Mouse (Mus musculus): ENCODE data around the gene Slc24a4. TPM values are rescaled to one million over a fixed set of nuclear protein-coding genes. Genes with fewer than 3 reads are reported as not detected.

Slc24a4 gene
- polyA plus RNA-seq, 1 experiment from 2014 or later = not detected

- WGBS = 91% methylated on average over 11 of the region's 11 CpGs
- Histone ChIP-seq H3K4me1 (ENCODE audit: control insufficient read depth, insufficient read depth, low read length) (peaks cover 15% of the 10 kb centered on the region), H3K36me3 (ENCODE audit: control insufficient read depth, insufficient read depth, low read length) (no peaks in the 10 kb centered on the region), H3K4me2 (replicated peaks; ENCODE audit: low read depth, low read length) (no peak overlapping the region), H3K4me3 (ENCODE audit: low read length) (no peak overlapping the region), H3K27me3 (ENCODE audit: control insufficient read depth, insufficient read depth, low read length) (no peaks in the 10 kb centered on the region), H3K27ac (ENCODE audit: low read depth, low read length) (no peak overlapping the region), H3K9ac (ENCODE audit: low read depth, low read length) (no peak overlapping the region), H3K9me3 (ENCODE audit: control insufficient read depth, low read length) (no peaks in the 10 kb centered on the region)
- no peak for ATAC-seq (ENCODE audit: low FRiP score, low TSS enrichment)
These were observed 180.7 kb downstream of the Slc24a4 start for GRCm38 (mm10) chr12:102309099-102309799.

GRCm38 (mm10) chr12:102309800-102310195, 181.3 kb downstream of the Slc24a4 start:
- Histone ChIP-seq H3K4me2 (replicated peaks; ENCODE audit: low read depth, low read length) (no peak overlapping the region), H3K36me3 (ENCODE audit: control insufficient read depth, insufficient read depth, low read length) (peaks cover 3% of the 10 kb centered on the region; the same call in 1 of the 2 replicates), H3K9me3 (ENCODE audit: control insufficient read depth, low read length) (no peaks in the 10 kb centered on the region), H3K9ac (ENCODE audit: low read depth, low read length) (no peak overlapping the region), H3K4me3 (ENCODE audit: low read length) (no peak overlapping the region), H3K27ac (ENCODE audit: low read depth, low read length) (no peak overlapping the region), H3K4me1 (ENCODE audit: control insufficient read depth, insufficient read depth, low read length) (peaks cover 14% of the 10 kb centered on the region), H3K27me3 (ENCODE audit: control insufficient read depth, insufficient read depth, low read length) (no peaks in the 10 kb centered on the region)
- no peak for ATAC-seq (ENCODE audit: low FRiP score, low TSS enrichment)
- WGBS = 91% methylated on average over 8 of the region's 8 CpGs

- Histone ChIP-seq H3K4me1 (ENCODE audit: control insufficient read depth, insufficient read depth, low read length) (peaks cover 14% of the 10 kb centered on the region), H3K27me3 (ENCODE audit: control insufficient read depth, insufficient read depth, low read length) (no peaks in the 10 kb centered on the region), H3K9ac (ENCODE audit: low read depth, low read length) (no peak overlapping the region), H3K9me3 (ENCODE audit: control insufficient read depth, low read length) (no peaks in the 10 kb centered on the region), H3K27ac (ENCODE audit: low read depth, low read length) (no peak overlapping the region), H3K36me3 (ENCODE audit: control insufficient read depth, insufficient read depth, low read length) (peaks cover 6% of the 10 kb centered on the region; the same call in 1 of the 2 replicates), H3K4me2 (replicated peaks; ENCODE audit: low read depth, low read length) (no peak overlapping the region), H3K4me3 (ENCODE audit: low read length) (no peak overlapping the region)
- WGBS = 94% methylated on average over 3 of the region's 3 CpGs
- ATAC-seq (ENCODE audit: low FRiP score, low TSS enrichment) = no peak
These were observed 181.7 kb downstream of the Slc24a4 start for GRCm38 (mm10) chr12:102310261-102310660.

GRCm38 (mm10) chr12:102311454-102311853, 182.9 kb downstream of the Slc24a4 start:
- H3K4me2 ChIP-seq (replicated peaks; ENCODE audit: low read depth, low read length) = no peak overlapping the region
- ATAC-seq (ENCODE audit: low FRiP score, low TSS enrichment) = no peak
- H3K9ac ChIP-seq (ENCODE audit: low read depth, low read length) = no peak overlapping the region
- no peaks in the 10 kb centered on the region for H3K27me3 ChIP-seq (ENCODE audit: control insufficient read depth, insufficient read depth, low read length)
- H3K4me3 ChIP-seq (ENCODE audit: low read length) = no peak overlapping the region
- 83% methylated on average over 5 of the region's 5 CpGs for WGBS
- peaks cover 14% of the 10 kb centered on the region for H3K4me1 ChIP-seq (ENCODE audit: control insufficient read depth, insufficient read depth, low read length)
- H3K36me3 ChIP-seq (ENCODE audit: control insufficient read depth, insufficient read depth, low read length) = peaks cover 7% of the 10 kb centered on the region; the same call in 1 of the 2 replicates
- no peak overlapping the region for H3K27ac ChIP-seq (ENCODE audit: low read depth, low read length)
- no peaks in the 10 kb centered on the region for H3K9me3 ChIP-seq (ENCODE audit: control insufficient read depth, low read length)

Other genes with a start within 250 kb of the Slc24a4 start
- 19.8 and 29.4 TPM in 2 replicates for gene Trip11, start 215.5 kb upstream of the Slc24a4 start, polyA plus RNA-seq (2014; fragmentation: Nextera tagmentation; extraction: Ambion mirVana)
- 18.2 and 19.4 TPM in 2 replicates for gene Atxn3, start 170.5 kb upstream of the Slc24a4 start, polyA plus RNA-seq (2014; fragmentation: Nextera tagmentation; extraction: Ambion mirVana)
- gene Cpsf2, start 152.7 kb upstream of the Slc24a4 start, polyA plus RNA-seq (2014; fragmentation: Nextera tagmentation; extraction: Ambion mirVana) = 26.7 and 35.3 TPM in 2 replicates
- 6.7 and 9.2 TPM in 2 replicates for gene Rin3, start 154.3 kb downstream of the Slc24a4 start, polyA plus RNA-seq (2014; fragmentation: Nextera tagmentation; extraction: Ambion mirVana)

All from kidney, embryonic 14.5 days (tissue).